Mouse (Mus musculus): ENCODE measurements around the gene Kmt2a. TPM values are rescaled to one million over a fixed set of nuclear protein-coding genes. Genes with fewer than 3 reads are reported as not detected.

The Kmt2a gene
- polyA plus RNA-seq, 1 experiment from 2014 or later = 19.9 TPM

DNA sequence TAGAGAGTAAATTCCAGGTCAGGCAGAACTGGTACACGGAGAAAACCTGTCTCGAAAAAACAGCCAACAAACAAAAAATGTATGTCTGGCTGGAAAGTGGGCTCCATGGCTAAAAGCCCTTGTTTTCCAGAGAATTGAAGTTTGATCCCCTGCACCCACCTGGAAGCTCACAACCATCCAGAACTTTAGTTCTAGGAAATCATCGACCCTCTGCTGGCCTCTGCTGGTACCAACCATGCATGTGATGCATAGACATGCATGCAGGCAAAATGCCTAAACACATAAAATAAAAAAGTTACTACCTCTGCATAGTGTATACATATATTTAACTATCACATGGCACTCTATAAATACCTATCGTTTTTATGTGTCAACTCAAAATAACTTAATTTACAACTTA, 19.3 kb upstream of the Kmt2a start:
- H3K27ac ChIP-seq = no peak overlapping the region
- ATAC-seq (ENCODE audit: insufficient number of reproducible peaks, insufficient read depth, low FRiP score, low TSS enrichment, low read depth) = no peak
- H3K4me3 ChIP-seq (replicated peaks) = no peak overlapping the region
- no peak overlapping the region for H3K4me2 ChIP-seq
- H3K36me3 ChIP-seq = no peaks in the 10 kb centered on the region
- H3K9ac ChIP-seq (replicated peaks) = no peak overlapping the region
- no peaks in the 10 kb centered on the region for H3K4me1 ChIP-seq (replicated peaks)
- H3K9me3 ChIP-seq = no peaks in the 10 kb centered on the region
- 72% methylated on average over 4 of the region's 4 CpGs for WGBS
- H3K27me3 ChIP-seq = no peaks in the 10 kb centered on the region; the same call in none of the 2 replicates

DNA sequence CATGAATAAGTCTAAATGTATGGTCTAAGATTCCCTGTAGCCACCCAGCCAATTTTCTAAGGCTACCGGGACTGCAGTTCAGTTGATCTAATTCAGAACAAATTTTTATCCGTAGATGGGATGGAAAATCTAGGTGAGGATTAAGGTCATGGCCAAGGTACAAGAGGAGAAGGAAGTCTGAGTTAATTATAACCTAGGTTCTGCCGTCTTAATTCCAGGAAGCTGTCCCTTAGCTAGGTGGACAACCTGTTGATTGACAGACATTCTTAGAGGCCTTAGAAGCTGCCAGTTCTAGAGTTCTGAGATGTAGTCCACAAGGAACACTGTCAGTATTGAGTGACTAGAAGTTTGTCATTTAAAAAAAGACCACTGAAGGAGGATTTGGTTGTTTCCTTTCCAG, 18.6 kb upstream of the Kmt2a start:
- Histone ChIP-seq H3K4me2 (no peak overlapping the region), H3K9me3 (no peaks in the 10 kb centered on the region), H3K4me1 (replicated peaks) (no peaks in the 10 kb centered on the region), H3K9ac (replicated peaks) (no peak overlapping the region), H3K36me3 (no peaks in the 10 kb centered on the region), H3K4me3 (replicated peaks) (no peak overlapping the region), H3K27me3 (no peaks in the 10 kb centered on the region; the same call in none of the 2 replicates), H3K27ac (no peak overlapping the region)
- ATAC-seq (ENCODE audit: insufficient number of reproducible peaks, insufficient read depth, low FRiP score, low TSS enrichment, low read depth) = no peak
- WGBS = 79% methylated on average over 3 of the region's 3 CpGs

DNA sequence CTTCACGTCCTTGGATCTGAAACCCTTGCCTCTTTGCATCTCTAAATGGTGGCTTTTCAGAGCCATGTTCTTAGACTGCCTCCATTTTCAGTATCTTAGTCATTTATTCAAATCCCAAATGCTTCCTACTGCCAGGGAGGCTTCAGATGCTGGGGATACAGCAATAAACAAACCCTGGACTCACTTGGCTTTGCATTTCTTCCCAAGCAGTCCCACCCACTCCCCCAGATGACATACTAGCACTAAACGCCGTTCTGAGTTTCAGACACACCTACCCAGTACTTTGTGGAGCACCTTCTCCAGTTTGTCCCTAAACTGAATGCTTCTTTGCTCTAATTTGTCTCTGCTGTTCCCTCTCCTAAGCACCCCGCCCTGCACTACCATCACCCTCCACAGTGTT, 15.9 kb upstream of the Kmt2a start:
- no peak for ATAC-seq (ENCODE audit: insufficient number of reproducible peaks, insufficient read depth, low FRiP score, low TSS enrichment, low read depth)
- no peak overlapping the region for H3K4me3 ChIP-seq (replicated peaks)
- H3K36me3 ChIP-seq = no peaks in the 10 kb centered on the region
- no peak overlapping the region for H3K27ac ChIP-seq
- no peaks in the 10 kb centered on the region for H3K9me3 ChIP-seq
- H3K4me2 ChIP-seq = no peak overlapping the region
- no peaks in the 10 kb centered on the region; the same call in none of the 2 replicates for H3K27me3 ChIP-seq
- WGBS = 69% methylated on average over 4 of the region's 4 CpGs
- H3K9ac ChIP-seq (replicated peaks) = no peak overlapping the region
- no peaks in the 10 kb centered on the region for H3K4me1 ChIP-seq (replicated peaks)

DNA sequence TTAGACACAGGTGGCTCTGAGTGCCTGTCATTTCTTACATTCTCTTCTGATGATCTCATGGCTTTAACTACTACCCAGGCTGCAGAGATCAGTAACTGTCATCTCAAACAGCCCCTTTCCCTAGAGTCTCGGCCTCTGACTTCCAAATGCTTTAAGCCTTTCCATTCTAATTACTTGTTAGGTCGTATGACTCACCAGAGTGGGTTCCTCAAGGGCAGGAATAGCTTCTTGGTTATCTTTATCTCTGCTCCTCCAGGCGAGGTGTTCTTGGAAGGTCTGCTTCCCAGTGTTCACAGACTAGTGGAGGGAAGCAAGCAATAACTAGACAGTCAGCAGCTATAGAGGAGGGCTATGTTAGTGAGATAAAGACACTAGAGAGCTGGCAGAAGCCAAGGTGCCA, 11.6 kb upstream of the Kmt2a start:
- Histone ChIP-seq H3K27ac (no peak overlapping the region), H3K9me3 (no peaks in the 10 kb centered on the region), H3K9ac (replicated peaks) (no peak overlapping the region), H3K36me3 (no peaks in the 10 kb centered on the region), H3K27me3 (no peaks in the 10 kb centered on the region; the same call in 1 of the 2 replicates), H3K4me1 (replicated peaks) (no peaks in the 10 kb centered on the region), H3K4me2 (no peak overlapping the region), H3K4me3 (replicated peaks) (no peak overlapping the region)
- WGBS = 71% methylated on average over 3 of the region's 3 CpGs
- ATAC-seq (ENCODE audit: insufficient number of reproducible peaks, insufficient read depth, low FRiP score, low TSS enrichment, low read depth) = no peak

DNA sequence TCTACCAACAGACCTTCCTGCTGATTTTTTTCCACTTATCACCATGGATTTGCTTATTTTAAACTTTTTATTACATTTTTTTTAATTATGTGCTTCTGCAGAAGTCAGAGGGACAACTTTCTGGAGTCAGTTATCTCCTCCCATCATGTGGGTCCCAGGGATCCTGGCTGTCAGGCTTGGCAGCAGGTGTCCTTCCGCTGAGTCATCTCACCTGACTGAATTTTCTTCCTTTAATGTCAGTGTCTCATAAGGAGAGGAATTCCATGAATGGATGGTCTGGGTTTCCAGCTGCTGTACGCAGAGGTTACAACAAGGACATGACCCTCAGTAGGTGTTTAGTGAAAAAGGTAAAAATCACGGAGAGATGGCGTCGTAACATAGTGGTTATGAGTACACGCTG, 10.1 kb upstream of the Kmt2a start:
- Histone ChIP-seq H3K4me2 (no peak overlapping the region), H3K9ac (replicated peaks) (no peak overlapping the region), H3K4me3 (replicated peaks) (no peak overlapping the region), H3K36me3 (no peaks in the 10 kb centered on the region), H3K4me1 (replicated peaks) (no peaks in the 10 kb centered on the region), H3K9me3 (no peaks in the 10 kb centered on the region), H3K27me3 (no peaks in the 10 kb centered on the region), H3K27ac (no peak overlapping the region)
- ATAC-seq (ENCODE audit: insufficient number of reproducible peaks, insufficient read depth, low FRiP score, low TSS enrichment, low read depth) = no peak
- 83% methylated on average over 6 of the region's 6 CpGs for WGBS

DNA sequence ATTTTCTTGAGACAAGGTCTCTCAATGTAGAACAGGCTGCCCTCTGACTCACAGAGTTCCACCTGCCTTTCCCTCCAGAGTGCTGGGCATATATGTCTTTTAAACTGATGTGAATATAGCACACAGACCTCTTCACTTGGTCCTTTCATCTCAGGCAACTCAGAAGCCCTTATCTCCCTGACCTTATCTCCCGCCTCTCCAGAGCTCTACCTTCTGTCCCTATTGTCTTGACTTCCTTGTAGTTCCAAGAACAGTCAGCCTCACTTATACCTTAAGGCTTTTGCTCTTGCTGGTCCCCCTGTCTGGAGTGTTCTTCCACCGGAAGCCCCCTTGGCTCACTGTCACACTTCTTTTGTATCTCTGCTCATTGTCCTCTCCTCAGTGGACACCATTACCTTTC, 9.0 kb upstream of the Kmt2a start:
- ATAC-seq (ENCODE audit: insufficient number of reproducible peaks, insufficient read depth, low FRiP score, low TSS enrichment, low read depth) = no peak
- Histone ChIP-seq H3K9ac (replicated peaks) (no peak overlapping the region), H3K4me1 (replicated peaks) (no peaks in the 10 kb centered on the region), H3K36me3 (no peaks in the 10 kb centered on the region), H3K4me3 (replicated peaks) (no peak overlapping the region), H3K9me3 (no peaks in the 10 kb centered on the region), H3K4me2 (no peak overlapping the region), H3K27me3 (no peaks in the 10 kb centered on the region), H3K27ac (no peak overlapping the region)
- WGBS = 63% methylated on average over 2 of the region's 2 CpGs

DNA sequence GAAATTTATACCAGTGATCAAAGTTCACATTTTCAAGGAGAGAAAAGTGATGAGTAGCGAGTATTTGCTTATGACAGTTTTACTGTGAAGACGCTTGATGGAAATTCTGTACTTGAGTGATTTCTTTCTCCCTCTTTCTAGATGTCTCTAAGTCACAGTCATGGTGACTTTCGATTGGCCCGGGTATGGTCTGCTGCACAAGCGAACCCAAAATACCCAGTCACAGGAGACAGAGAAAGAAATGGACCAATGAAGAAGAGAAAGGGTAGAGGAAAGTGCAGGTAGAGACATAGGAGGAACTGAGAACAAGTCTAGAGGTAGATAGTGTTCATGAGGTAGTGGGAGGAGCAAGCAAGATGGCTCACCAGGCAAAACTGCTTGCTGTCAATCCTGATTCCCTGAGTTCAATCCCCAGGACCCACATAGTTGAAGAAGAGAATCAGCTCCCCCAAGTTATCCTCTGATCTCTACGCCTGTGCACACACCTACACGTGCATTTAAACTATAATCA, 7.1 kb upstream of the Kmt2a start:
- Histone ChIP-seq H3K4me3 (replicated peaks) (no peak overlapping the region), H3K27ac (no peak overlapping the region), H3K27me3 (no peaks in the 10 kb centered on the region), H3K4me2 (no peak overlapping the region), H3K4me1 (replicated peaks) (peaks cover 3% of the 10 kb centered on the region), H3K36me3 (no peaks in the 10 kb centered on the region), H3K9me3 (no peaks in the 10 kb centered on the region), H3K9ac (replicated peaks) (no peak overlapping the region)
- WGBS = 81% methylated on average over 7 of the region's 7 CpGs
- no peak for ATAC-seq (ENCODE audit: insufficient number of reproducible peaks, insufficient read depth, low FRiP score, low TSS enrichment, low read depth)

DNA sequence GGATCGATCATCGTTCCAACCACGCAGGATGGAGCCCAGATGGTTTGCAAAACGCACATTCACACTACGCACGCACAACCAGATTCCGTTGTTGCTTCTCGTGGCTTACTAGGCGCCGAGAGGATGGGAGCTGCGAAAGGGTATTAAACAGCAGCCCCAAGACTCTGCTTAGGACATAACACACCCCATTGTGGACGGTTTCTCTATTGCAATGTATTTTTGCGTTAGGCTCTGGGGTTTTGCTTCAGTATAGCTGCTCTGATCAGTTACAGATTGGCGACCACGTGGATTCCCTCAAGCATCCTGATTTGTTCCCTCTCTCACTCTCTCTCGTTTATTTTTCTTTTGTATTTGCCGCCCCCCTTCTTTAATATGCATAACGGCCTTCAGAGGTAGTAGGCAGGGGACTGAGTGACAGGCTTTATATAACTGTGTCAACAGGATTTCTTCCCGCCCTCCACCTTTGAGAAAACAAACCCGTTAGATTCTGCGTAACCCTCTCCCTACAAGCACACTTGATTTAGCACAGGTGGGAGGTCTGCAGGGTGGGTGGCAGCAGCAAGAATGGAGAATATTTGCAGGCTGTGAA, 2.0 kb upstream of the Kmt2a start:
- H3K4me3 ChIP-seq (replicated peaks) = peak overlapping the region; percentile 97
- H3K27me3 ChIP-seq = no peaks in the 10 kb centered on the region
- H3K4me2 ChIP-seq = peak overlapping the region; percentile 97
- no peaks in the 10 kb centered on the region for H3K36me3 ChIP-seq
- peak overlapping the region; percentile 99 for H3K27ac ChIP-seq
- H3K9me3 ChIP-seq = no peaks in the 10 kb centered on the region
- peaks cover 25% of the 10 kb centered on the region for H3K4me1 ChIP-seq (replicated peaks)
- H3K9ac ChIP-seq (replicated peaks) = peak overlapping the region; percentile 86
- under 1% methylated on average over 21 of the region's 21 CpGs for WGBS
- peak; percentile 3; the same call in 1 of the 2 replicates for ATAC-seq (ENCODE audit: insufficient number of reproducible peaks, insufficient read depth, low FRiP score, low TSS enrichment, low read depth)

DNA sequence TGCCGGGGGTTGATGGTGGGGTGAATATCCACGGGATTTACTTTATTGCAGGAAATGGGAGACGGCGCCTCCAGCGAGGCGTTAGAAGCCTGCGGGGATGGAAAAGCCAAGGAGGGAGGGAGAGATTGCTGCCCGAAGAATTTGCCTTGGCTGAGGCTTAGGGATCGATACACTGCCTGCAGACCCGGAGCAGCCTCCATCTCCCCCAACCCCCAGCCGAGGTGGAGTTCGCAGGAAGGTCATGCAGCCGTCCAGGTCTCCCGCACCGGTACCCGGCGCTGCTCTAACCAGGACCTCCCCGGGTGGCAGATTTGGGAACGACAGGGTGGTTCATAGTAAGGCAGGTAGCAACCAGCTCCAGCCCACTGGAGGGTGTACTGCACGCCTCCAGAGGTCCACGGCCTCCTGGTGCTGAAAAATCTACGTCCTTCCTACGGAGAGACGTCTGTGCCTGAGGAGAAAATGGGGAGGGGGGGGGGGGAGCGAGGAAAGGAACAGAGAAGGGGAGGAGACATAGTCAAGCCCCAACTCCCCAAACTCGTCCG, 1.4 kb upstream of the Kmt2a start:
- peak overlapping the region; percentile 97 for H3K4me2 ChIP-seq
- under 1% methylated on average over 26 of the region's 27 CpGs for WGBS
- ATAC-seq (ENCODE audit: insufficient number of reproducible peaks, insufficient read depth, low FRiP score, low TSS enrichment, low read depth) = peak; percentile 76

DNA sequence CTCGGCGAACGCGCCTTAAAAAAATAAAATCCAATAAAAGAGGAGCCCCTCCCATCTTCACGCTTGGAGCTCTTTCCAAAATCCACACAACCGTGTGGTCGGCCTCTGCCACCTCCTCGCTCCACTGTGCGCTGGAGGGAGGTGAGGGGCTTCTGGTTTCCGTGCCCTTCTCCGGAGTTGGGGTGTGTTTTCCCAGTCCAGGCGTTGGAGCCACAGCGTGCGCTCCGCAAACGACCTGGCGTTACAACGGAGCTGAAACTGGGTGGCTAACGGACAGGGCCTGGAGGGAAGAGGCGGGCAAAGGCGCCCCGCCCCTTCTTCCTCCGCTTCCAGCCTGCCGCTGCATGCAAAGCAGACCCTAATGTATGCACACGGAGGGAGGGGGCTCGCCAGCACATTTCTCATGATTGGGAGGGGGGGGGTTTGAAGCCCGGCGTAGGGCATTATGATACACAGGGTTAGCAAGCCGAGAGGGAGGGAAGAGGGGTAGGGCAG, 892 bp upstream of the Kmt2a start:
- peak overlapping the region; percentile 97 for H3K4me3 ChIP-seq (replicated peaks)

More for the DNA sequence above, 1.4 kb upstream of the Kmt2a start:
- Histone ChIP-seq H3K36me3 (no peaks in the 10 kb centered on the region), H3K9ac (replicated peaks) (peak overlapping the region; percentile 86), H3K4me3 (replicated peaks) (peak overlapping the region; percentile 97), H3K27me3 (no peaks in the 10 kb centered on the region), H3K9me3 (no peaks in the 10 kb centered on the region), H3K4me1 (replicated peaks) (peaks cover 31% of the 10 kb centered on the region), H3K27ac (peak overlapping the region; percentile 99)

DNA sequence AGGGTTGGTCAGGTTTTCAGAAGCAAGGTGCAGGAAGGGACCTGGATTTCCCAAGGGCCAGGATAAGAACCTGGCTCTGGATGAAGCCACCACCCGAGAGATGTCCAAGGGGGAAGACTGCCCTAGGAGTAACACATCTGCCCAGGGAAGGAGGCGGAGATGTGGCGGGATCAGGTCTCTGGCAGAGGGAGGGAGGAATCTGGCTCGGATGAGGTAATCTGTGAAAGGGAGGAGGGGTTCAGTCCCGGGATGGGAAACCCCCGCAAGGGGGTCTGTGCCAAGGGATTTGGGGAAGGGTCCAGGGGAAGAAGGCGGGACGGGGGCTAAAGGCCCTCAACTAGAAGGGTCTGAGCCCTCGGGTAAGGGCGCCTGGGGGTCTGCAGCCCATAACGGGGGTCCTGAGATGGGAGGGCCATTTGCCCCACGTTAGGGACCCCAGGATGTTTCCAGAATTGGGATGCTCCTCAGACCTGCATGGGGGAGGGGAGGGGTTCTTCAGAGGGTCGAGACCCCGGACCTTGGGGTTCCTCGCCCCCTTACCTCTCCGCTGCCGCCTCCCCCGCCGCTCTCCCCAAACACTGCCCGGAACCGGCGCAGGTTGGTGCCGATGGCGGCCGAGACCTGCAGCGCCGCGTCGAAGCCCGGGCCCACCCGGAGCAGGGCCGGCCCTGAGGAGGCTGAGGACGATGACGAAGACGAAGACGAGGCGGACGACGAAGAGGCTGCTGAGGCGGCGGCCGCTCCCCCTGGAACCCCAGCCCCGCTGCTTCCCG, 601 bp downstream of the Kmt2a start:
- WGBS = 0% methylated on average over 35 of the region's 44 CpGs
- Histone ChIP-seq H3K4me1 (replicated peaks) (peaks cover 47% of the 10 kb centered on the region), H3K9me3 (no peaks in the 10 kb centered on the region), H3K36me3 (no peaks in the 10 kb centered on the region), H3K4me2 (peak overlapping the region; percentile 99), H3K9ac (replicated peaks) (peak overlapping the region; percentile 94), H3K27ac (peak overlapping the region; percentile 99), H3K4me3 (replicated peaks) (peak overlapping the region; percentile 97), H3K27me3 (no peaks in the 10 kb centered on the region)
- no peak for ATAC-seq (ENCODE audit: insufficient number of reproducible peaks, insufficient read depth, low FRiP score, low TSS enrichment, low read depth)

More for the DNA sequence above, 892 bp upstream of the Kmt2a start:
- H3K9ac ChIP-seq (replicated peaks) = peak overlapping the region; percentile 86
- no peaks in the 10 kb centered on the region for H3K27me3 ChIP-seq
- no peaks in the 10 kb centered on the region for H3K36me3 ChIP-seq
- WGBS = under 1% methylated on average over 29 of the region's 29 CpGs
- ATAC-seq (ENCODE audit: insufficient number of reproducible peaks, insufficient read depth, low FRiP score, low TSS enrichment, low read depth) = peak; percentile 71
- no peaks in the 10 kb centered on the region for H3K9me3 ChIP-seq
- peaks cover 36% of the 10 kb centered on the region for H3K4me1 ChIP-seq (replicated peaks)
- peak overlapping the region; percentile 97 for H3K4me2 ChIP-seq
- H3K27ac ChIP-seq = peak overlapping the region; percentile 99

Measured in limb, embryonic 12.5 days (tissue).